Mouse (Mus musculus) thymus, postnatal 36 days (tissue): ENCODE measurements around the gene Ap1b1.

Source experiments
- DNase-seq, 2 experiments: peaks; one replicate each; pipeline ENCODE4 v3.0.0; 2022; ENCODE audit warnings: mixed read lengths in 2 of 2

Ap1b1 gene

DNA sequence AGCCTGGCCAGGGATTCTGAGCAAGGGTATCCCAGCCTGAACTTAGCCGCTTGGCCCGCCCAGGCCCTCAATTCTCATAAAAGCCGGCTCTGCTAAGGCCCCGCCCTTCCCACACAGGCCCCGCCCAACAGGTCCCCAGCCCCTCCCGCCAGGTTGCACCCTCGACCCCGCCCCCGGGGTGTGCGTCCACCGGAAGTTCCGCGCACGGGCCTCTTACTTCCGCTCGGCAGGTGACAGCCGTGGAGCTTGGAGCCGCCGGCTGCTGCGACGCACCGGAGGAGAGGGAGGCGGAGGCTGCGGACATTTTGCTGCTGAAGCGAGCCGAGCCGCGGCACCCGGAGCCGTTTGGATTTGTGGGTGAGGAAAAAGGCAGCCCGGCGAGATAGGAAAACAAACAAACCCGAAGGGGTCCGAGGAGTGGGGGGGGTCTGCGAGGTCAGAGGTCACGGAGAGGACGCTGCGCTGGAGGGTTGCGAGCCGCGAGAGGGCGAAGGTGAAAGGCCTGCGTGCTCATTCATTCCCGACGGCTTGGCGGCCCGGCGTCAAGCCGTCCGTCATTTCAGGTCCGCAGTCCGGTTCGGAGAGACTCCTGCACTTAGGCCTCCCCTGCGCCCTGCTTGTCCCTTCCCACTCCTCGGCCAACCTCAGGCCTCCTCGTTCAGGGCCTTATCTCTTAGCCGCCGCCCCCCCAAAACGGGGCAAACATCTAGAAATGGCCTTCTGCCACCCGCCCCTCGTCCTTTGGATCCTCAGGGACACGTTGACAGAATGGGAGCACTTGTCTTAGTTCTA lies at the start of gene Ap1b1:
TSS of gene Ap1b1 (plus strand) at position 130 of the 792 bp plus-strand sequence.
- DNase-seq, result peak; percentile 94

DNA sequence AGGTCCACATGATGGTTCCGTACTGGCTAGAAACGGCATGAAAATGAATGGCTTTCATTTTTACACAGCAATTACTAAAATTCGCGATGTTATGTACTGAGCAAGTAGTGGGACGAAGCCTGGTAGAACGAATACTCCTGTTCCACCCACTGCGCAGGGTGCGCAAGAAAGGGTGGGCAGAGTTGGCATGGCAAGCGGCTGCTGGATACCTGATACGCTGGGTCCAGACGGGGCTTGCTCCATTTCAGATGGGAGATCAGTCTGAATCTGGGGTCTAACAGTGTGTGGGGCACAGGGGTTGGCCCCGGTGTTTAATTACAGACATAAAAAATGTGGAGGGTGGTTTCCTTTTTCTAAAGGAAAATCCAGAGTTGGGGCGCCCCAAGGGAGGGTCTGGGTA lies 40.1 kb upstream of the Ap1b1 start:
- no peak for DNase-seq

DNA sequence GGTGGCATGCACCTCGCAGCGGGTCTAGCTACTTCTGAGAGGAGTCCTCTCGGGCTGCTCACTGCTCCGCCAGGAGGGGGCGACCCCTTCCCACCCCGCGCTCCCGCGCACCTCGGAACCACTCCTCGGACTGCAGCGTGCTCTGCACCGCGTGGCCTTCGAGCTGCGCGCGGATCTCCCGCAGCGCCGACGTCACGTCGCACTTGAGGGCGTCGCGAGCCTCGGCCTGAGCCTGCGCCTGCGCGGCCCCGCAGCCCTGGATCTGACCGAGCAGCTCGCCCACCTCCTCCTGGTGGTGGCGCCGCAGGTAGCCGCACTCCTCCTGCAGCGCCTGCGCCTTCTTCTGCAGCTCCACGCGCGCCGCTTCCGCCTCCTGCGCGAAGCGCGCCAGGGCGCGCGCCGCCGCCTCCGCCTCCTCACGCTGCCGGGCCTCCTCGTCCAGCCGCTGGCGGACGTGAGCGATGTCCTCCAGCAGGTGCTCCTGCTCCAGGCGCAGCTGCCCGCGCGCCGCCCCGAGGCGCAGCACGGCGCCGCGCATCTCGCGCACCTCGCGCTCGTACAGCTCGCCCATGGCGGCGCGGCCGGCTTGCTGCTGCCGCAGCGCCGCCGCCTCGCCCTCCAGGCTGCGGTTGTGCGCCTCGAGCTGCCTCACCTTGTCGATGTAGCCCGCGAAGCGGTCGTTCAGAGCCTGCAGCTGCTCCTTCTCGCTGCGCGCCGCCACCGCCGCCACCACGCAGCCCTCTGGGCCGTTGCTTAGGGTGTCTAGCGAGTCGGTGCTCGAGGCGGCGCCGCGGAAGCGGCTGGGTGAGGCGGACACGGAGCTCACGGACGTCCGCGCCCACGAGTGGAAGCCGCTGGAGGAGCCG lies 39.4 kb upstream of the Ap1b1 start:
- peak; percentile 82 to 87 for DNase-seq

DNA sequence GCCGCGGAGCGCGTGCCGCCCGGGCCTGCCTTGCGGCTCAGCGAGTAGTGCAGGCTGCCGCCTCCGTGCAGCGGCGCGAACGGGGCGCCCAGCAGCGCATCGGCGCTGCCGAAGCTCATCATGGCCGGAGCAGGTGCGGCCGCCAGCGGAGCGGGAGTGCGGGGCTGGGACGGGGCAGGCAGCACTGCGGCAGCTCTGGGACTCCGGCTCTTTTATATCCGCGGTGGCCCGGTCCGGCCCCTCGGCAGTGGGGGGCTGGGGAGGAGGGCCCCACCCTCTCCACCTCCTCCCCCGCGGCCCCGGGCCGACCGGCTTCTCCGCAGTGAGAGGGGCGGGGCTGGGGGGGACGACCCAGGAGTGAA lies 38.8 kb upstream of the Ap1b1 start, which contains the start of gene Nefh:
TSS of gene Nefh (minus strand) at position 252 of the 362 bp plus-strand sequence.
- no peak for DNase-seq

DNA sequence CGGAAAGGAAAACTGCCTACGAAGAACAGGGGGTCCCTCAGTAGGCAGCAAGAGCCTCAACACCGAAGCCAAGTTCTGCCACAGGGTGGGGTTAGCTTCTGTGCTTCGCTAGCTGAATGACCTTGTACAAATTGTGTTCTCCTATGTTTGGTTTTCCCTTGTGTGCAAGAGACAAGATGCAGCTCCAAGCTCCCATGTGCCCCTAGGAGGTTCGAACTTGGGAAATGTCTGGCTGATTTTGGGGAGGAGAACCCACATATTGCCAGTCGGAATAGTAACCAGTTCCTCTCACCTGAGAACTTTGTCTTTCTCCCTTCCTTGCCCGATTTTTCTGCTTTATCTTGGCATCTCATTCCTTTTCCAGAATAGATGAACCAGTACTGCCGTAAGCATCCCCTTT lies 37.8 kb upstream of the Ap1b1 start:
- no peak for DNase-seq

DNA sequence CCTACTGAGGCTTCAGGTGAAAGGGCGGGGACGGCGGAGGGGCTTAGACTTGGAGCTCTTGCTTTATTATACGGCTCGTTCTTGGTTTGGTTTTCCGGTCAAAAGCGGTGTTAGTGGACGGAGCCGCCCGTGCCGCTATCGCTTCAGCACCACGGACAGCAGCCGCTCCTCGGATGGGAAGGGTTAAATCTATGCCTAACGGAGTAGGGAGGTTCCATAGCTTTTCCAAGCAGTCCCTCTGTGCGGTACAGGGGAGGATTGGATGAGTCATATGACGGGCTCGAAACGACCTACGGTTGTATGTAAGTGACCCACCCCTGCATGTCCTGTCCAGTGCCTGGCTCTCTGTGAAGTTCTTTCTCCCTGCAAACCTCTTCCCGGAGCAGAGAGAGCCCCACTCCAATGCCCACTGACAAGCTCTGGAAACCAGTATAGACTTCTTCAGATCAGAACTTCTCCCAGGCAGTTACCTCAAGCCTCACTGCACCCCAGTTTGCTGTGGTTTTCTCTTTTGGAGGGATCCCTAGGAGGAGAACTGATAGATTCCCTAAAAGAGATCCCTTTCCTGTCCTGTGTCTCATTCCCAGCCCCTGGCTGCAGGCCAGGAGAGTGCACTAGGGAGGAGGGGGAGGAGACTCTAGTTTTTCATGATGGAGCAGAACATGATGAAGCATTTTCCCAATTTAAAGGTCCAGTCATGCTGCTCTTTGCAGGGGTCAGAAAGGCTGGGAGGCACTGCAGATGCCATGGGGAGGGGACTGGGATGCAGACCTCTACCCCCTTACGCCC lies 37.2 kb upstream of the Ap1b1 start:
- peak; percentile 30 for DNase-seq

DNA sequence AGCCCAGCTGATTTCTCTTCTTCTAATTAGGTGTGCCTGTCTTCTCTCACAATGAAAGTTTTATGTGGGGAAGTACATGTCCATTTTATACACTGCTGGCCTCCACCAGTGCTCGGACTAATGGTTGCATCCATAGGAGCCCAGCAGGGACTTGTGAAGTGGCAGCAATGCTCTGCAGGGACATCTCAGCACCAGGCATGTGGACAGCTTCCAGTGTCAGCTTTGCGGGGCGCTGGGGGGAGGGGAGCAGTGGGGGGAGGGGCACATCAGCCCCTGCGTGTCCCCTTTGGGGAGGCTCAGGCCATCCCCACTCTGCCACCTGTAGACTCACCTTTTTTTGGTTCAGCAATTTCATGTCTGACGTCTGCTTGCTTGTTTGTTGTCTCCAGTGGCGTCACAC lies 33.2 kb upstream of the Ap1b1 start:
- DNase-seq, result no peak

DNA sequence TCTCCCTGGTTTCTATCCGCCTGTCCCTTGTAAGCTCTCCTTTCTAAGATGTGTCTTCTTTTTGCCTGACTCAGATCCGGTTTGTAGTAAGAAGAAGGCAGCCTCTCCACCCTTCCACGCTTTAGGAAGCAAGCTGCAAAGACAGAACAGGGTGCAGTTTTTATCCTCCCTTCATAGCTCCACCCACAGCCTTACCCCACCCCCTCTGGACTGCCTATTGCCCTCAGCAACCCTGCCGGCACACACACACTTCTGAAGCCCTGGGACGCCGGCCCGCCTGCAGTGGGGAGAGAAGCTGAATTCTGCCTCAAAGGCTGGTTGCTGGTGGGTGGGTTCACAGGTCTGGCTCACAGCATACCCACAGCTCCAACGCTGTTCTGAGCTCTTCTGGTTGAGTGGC lies 32.7 kb upstream of the Ap1b1 start:
- DNase-seq, result no peak

DNA sequence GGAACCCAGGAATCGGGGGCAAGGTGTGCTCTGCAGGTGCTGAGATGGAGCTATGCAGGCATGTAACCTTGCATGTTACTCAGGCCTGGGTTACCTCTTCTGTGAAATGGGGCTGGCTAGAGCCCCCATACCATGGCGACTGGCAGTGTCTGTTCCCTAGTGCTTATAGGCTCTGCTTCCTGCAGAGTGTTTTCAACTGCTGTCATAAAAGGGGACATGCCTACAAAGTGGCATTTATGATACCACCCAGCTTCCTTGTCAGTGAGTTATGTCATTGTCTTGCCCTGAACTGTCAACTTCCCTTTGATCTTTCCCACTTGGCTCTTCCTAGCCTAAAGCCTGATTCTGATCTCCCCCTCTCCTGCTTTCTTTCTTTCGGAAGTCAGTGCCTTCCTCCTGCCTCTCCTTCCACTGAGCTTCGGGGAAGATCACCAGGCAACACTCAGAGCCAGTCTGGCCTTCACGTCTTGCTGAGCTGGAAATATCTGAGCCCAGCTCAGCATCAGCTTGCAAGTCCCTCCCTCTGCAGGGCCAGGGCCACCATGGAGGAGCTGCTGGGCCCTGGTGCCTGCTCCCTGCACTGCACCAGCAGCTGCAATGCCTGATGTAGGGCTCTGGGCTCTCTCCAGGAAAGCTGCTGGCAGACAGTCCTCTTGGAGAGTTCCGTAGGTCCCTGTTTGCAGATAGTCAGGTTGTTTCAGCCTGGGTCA lies 23.4 kb upstream of the Ap1b1 start:
- DNase-seq, result no peak

DNA sequence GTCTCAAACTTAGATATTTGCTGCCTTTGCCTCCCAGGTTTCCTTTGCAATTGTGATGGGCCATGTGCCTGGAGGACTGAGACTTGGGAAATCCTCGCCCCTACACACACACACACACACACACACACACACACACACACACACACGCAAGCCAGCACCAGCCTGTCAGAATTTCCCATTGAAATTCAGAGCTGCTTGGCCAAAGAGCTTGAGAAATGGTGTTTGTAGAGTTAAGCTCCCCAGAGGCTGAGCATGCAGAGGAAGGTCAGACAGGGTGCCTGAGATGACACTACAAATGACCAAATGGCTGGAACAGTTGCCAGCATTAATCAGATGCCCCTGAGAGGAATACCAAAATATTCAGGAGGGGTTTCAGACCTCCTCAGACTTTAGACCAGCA lies 20.3 kb upstream of the Ap1b1 start:
- no peak for DNase-seq

DNA sequence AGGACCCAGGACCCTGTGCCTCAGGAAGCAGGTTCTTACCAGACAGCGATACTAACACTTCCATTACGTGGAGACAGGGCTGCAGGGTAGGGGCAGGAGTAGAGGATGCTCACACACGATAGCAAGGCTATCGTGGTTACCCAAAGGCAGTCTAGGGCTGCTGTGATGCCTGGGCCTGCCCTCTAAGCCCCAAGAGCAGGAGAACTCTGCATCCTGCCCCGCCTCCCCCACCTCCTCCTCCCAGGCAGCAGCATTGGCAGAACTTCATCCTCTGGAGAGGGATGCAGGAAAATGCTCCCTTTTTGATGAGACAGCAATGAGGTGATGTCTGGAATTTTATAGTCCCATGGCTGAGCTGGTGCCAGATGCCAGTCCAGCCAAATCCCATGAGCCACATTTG lies 19.7 kb upstream of the Ap1b1 start:
- DNase-seq, result no peak

DNA sequence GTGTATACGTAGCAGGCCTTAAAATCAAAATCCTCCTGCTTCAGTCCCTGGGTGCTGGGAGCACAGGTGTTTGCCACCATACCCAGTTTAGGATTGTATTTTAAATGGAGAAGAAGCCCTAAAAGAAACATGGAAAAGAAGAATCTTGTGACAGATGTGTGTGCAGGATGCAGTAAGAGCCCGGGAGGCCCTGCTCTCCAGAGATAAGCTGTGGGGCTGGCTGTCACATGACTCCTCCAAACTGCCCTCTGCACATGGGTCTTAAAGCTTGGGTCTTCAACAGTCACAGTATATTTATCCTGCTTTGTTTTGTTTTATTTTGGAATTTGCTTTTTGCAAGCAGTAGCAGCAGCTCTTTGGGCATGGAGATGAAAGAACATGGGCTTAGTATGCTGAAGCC lies 19.1 kb upstream of the Ap1b1 start:
- no peak for DNase-seq

DNA sequence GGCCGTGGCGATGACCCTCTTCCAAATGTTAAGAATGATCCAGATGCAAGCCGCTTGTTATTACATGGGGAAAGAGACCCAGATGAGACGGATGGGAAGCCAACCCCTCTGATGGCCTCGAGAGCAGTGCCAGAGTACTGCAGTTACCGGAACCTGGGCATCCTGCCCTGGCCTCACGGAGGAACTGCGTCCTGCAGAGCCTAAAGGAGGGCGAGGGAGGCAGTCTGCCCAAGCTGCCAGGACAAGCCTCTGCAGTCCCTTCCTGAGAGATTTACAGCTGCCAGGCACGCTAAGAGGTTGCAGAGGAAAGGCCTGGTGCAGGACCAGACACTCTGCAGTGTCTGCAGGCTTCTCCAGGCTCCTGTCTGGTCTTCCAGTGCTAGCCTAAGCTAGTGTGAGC lies 18.2 kb upstream of the Ap1b1 start:
- no peak for DNase-seq

DNA sequence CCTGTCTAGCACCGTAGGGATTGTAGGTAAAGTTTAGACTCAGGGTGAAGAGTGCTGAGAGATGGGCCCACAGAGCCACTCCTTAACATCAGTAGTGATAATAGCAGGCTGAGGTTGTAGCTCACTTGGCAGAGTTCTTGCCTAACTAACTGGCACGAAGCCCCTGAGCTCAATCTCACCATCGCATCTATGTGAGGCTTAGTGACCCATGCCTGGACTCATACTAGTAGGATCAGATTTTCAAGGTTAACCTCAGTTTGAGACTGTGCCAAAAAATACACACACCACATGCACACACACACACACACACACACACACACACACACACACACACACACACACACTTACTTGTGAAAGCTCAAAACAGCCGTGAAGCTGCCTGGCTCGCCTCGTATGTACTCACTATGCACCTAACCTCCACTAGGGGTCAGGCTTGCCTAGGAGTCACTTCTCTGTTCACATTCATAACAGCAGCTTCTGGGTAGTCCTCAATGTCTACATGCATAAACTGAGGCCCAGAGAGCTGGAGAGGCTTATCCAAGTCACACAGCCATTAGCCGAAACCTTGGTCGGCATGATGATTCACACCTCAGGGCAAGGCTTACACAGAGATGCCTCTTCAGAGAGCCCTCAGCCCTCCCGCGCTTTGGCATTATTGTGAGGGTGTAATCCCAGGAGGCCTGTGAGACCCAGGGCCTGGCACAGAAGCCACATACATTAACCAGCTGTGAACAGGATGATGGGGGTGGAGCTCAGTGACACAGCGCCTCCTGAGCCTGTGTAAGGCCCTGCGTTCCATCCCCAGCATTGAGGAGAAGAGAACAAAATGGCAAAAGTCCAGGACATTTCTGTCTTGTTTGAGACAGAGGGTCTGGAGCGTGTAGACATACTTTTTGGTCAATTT lies 13.4 kb upstream of the Ap1b1 start:
- peak; percentile 37 to 38 for DNase-seq

DNA sequence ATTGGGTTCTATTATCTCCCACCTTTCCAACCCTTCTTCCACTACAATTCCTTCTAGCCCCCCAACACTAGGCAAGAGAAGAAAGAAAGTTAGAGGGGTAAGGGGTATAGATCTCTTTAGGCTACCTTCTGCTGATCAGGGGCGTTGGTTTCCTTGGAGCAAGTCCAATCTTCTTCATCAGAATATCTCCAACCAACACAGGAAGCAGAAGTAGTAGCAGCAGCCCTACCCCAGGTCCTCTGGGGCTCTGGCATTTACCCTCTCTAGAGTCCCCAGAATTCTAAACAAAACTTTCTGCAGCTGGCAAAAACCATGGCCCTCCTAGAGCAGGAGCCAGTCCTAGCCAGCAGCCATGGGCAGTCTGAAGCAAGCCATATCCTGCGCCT lies 12.8 kb upstream of the Ap1b1 start:
- no peak for DNase-seq

DNA sequence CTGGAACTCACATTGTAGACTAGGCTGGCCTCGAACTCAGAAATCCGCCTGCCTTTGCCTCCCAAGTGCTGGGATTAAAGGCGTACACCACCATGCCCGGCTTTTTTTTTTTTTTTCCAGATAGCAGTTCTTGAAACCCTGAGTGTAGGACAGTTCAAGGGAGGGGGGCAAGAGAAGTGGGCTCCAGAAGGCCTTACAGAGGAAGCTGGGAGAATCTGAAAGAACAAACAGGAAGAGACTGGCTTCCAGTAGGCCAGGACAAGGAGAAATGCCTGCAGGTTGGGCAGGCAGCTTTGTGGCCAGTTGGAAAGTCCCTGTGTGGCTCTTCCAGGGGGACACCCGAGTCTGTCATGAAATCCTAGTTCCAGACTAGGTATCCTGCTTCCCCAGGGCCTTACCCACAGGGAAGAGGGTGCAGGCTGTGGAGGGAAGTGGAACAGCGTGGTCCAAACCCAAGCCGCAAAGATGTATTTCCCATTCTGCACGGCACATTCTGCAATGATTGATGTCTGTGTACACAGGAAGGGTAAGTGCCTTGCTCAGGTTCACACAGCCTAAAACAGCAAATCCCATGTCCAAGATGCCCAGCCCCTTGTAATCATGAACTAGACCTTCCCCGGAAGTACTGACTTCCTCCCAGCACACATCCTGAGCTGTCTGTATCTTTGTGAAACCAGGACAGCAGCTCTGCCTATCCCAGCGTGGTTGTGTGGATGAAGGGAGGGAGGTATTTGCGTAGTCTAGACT lies 12.1 kb upstream of the Ap1b1 start:
- no peak for DNase-seq

DNA sequence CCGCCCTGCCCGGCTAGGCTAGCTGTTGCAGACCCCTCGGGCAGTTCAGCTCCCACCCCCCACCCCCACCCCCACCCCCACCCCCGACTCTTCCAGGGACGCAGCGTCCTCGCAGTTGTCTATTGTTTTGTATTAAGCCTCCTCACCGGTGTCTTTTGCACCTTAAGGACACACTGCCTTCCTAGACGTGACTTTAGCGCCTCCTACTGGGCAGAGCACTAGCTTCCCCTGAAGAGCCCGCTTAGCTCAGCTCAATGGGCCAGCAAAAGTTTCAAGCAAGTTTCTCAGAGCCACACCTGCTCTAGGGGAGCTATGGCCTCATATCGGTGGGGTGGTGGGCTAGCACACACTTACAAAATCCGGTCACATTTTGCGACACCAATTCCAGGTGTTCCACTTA lies 11.0 kb upstream of the Ap1b1 start:
- DNase-seq, result peak; percentile 73 to 76

DNA sequence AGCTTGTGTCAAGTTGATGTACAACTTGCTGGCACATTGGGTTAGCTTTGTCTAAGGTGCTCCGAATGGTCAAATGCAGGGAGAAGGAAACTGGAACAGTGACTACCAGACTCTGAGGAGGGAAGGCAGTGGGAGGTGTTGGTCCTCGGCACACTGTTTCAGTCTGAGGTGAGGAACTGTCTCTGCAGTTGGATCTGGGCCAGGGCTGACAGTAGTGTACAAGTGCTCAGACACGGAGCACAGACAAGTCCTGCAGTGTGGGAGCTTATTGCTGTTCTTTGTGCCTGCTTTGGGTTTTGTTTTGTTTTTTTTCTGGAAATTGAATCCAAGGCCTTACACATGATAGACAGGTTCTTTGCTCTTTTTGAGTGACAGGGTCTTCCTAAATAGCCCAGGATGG lies 3.6 kb upstream of the Ap1b1 start:
- DNase-seq, result no peak

DNA sequence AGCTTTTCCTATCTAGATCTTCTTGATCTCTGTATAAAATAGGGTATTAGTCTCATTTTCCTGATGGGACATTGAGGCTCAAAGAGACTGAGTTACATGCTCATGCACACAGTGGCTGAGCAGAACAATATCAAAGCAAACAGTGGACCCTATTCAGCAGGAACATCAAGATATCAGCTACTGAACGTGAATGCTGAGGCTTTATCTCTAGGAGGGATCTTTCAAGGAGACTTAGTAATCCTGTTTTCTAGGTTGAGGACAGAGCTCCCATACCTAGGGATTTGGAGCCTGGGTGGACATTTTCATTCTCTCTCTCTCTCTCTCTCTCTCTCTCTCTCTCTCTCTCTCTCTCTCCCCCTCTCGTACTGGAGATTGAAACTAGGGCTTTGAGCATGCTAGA lies 3.1 kb upstream of the Ap1b1 start:
- no peak for DNase-seq

DNA sequence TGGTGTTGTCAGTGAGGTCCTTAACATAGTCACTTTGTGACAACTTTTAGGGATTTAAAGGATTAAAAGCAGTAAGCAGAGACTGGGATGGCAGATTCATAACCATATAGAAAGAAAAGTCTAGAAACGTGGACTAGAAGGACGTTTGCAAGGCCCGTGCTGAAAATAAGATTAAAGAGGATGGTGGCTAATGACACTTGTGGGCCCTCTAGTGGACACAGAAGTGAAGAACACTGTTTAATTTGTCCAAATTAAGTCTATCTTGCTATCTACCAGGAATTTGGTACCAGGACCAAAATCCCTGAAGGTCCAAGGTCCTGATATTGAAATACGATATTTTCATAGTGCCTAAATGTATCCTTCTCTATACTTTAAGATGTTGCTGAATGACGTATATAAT lies 2.4 kb upstream of the Ap1b1 start:
- DNase-seq, result no peak

DNA sequence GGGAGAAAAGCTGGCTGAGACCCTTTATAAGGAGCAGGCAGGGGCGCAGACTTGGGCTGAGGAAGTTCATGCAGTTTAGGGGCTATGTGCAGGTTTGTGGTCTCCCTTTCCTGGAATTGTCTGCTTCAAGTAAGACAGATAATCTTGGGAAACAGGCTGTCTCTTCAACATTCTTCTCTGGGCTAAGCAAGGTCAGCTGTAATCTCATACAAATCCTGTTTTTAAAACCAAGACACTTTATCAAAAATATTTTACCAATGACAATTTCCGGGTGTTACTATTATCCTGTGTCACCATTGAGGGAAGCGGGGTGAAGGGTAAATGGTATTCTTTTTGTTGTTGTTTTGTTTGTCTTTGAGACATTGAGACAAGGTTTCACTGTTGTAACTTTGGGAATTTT lies 1.8 kb upstream of the Ap1b1 start:
- DNase-seq, result no peak
